Mouse (Mus musculus) spleen, postnatal 4 days (tissue): ENCODE results near the gene Ddx39b.
"Not testable (repeated sequence)": the region's sequence is repeated elsewhere in the genome, so short reads cannot be mapped to it uniquely, and the experiment has no call there.

ENCODE experiments used
- DNase-seq, 2 experiments: peaks; one replicate each; pipeline ENCODE4 v3.0.0; 2022; ENCODE audit warnings: low spot score in 2 of 2

Ddx39b gene

GRCm38 (mm10) chr17:35261651-35262050 is 20.1 kb downstream of the Ddx39b start:
- peak in 1 of 2 experiments; percentile 65 for DNase-seq

- DNase-seq, result peak; percentile 97 to 99
These were observed 21.3 kb downstream of the Ddx39b start, which contains the start of gene H2-D1 for GRCm38 (mm10) chr17:35262664-35263522. H2-D1 (plus strand) TSS chr17:35262730.

GRCm38 (mm10) chr17:35263523-35263883 is 22.0 kb downstream of the Ddx39b start:
- no peak for DNase-seq

GRCm38 (mm10) chr17:35267399-35268086 is 26.0 kb downstream of the Ddx39b start:
- peak in 1 of 2 experiments; percentile 55 for DNase-seq

- peak; percentile 48 to 77 for DNase-seq
These were observed 28.3 kb downstream of the Ddx39b start for GRCm38 (mm10) chr17:35269653-35270347.

GRCm38 (mm10) chr17:35272249-35272648 is 30.7 kb downstream of the Ddx39b start:
- peak in 1 of 2 experiments; percentile 53 for DNase-seq

- peak; percentile 81 to 96 for DNase-seq
These were observed 33.2 kb downstream of the Ddx39b start for GRCm38 (mm10) chr17:35274770-35275169.

- peak in 1 of 2 experiments; percentile 52 for DNase-seq
These were observed 34.8 kb downstream of the Ddx39b start for GRCm38 (mm10) chr17:35276304-35276864.

GRCm38 (mm10) chr17:35278049-35278448 is 36.5 kb downstream of the Ddx39b start:
- no peak for DNase-seq

- DNase-seq, result peak in 1 of 2 experiments; percentile 62
These were observed 37.6 kb downstream of the Ddx39b start for GRCm38 (mm10) chr17:35278957-35279688.

- no peak for DNase-seq
These were observed 38.7 kb downstream of the Ddx39b start for GRCm38 (mm10) chr17:35280276-35280675.

GRCm38 (mm10) chr17:35285431-35285830 is 43.9 kb downstream of the Ddx39b start:
- DNase-seq, result no peak

- DNase-seq, result peak; percentile 67 to 89
These were observed 54.2 kb downstream of the Ddx39b start for GRCm38 (mm10) chr17:35295796-35296195.

GRCm38 (mm10) chr17:35300261-35300945 is 58.9 kb downstream of the Ddx39b start:
- DNase-seq, result not testable (repeated sequence)

- DNase-seq, result peak; percentile 87 to 99
These were observed 60.2 kb downstream of the Ddx39b start for GRCm38 (mm10) chr17:35301645-35302258.

- DNase-seq, result no peak
These were observed 61.7 kb downstream of the Ddx39b start for GRCm38 (mm10) chr17:35303271-35303670.
